Mouse (Mus musculus): Measurements from ENCODE around the gene Lipo1. TPM values are rescaled to one million over a fixed set of nuclear protein-coding genes. Genes with fewer than 3 reads are reported as not detected.
"Not testable (repeated sequence)": the region's sequence is repeated elsewhere in the genome, so short reads cannot be mapped to it uniquely, and the experiment has no call there.

Gene Lipo1
- polyA plus RNA-seq (2015; fragmentation: Nextera tagmentation; extraction: Ambion mirVana), result not detected in 2 replicates

- H3K27me3 ChIP-seq (replicated peaks); H3K4me1 ChIP-seq (replicated peaks); H3K27ac ChIP-seq; ATAC-seq; H3K36me3 ChIP-seq; H3K4me2 ChIP-seq (replicated peaks); H3K9me3 ChIP-seq; H3K9ac ChIP-seq; H3K4me3 ChIP-seq (replicated peaks): not testable (repeated sequence)
These were observed at the start of gene Lipo1 for GRCm38 (mm10) chr19:33787359-33787758. TSS of gene Lipo1 (minus strand) at chr19:33787459.

GRCm38 (mm10) chr19:33786576-33787277 is 532 bp downstream of the Lipo1 start:
- no peaks in the 10 kb centered on the region for H3K9me3 ChIP-seq

GRCm38 (mm10) chr19:33761287-33762086 is 25.8 kb downstream of the Lipo1 start, which contains the start of gene Lipo3:
TSS of gene Lipo3 (minus strand) at chr19:33761951.
- H3K36me3 ChIP-seq; H3K27ac ChIP-seq; H3K4me1 ChIP-seq (replicated peaks); H3K9ac ChIP-seq; H3K4me3 ChIP-seq (replicated peaks); H3K9me3 ChIP-seq; H3K27me3 ChIP-seq (replicated peaks): not testable (repeated sequence)
- 39% methylated on average over 13 of the region's 41 CpGs for WGBS
- H3K4me2 ChIP-seq (replicated peaks), result peak within 1 kb of the TSS; percentile 39
- ATAC-seq, result peak; percentile 87

More at GRCm38 (mm10) chr19:33786576-33787277, 532 bp downstream of the Lipo1 start:
- Histone ChIP-seq H3K4me2 (replicated peaks) (no peak overlapping the region), H3K27me3 (replicated peaks) (no peaks in the 10 kb centered on the region), H3K4me3 (replicated peaks) (no peak overlapping the region), H3K27ac (no peak overlapping the region), H3K36me3 (no peaks in the 10 kb centered on the region), H3K9ac (no peak overlapping the region), H3K4me1 (replicated peaks) (no peaks in the 10 kb centered on the region)
- 87% methylated on average over 12 of the region's 12 CpGs for WGBS
- no peak for ATAC-seq

- H3K27ac ChIP-seq; H3K9ac ChIP-seq; H3K4me1 ChIP-seq (replicated peaks); H3K4me3 ChIP-seq (replicated peaks); ATAC-seq; H3K9me3 ChIP-seq; H3K27me3 ChIP-seq (replicated peaks); H3K36me3 ChIP-seq; H3K4me2 ChIP-seq (replicated peaks): not testable (repeated sequence)
- 89% methylated on average over 1 of the region's 1 CpGs for WGBS
These were observed 36.0 kb downstream of the Lipo1 start, which contains the start of gene Lipo2 for GRCm38 (mm10) chr19:33751259-33751658. TSS of gene Lipo2 (minus strand) at chr19:33751359.

Other genes with a start within 250 kb of the Lipo1 start
- not detected in 2 replicates for gene Gm8978, start 162.2 kb downstream of the Lipo1 start, polyA plus RNA-seq (2015; fragmentation: Nextera tagmentation; extraction: Ambion mirVana)
- gene Lipo2, start 36.1 kb downstream of the Lipo1 start, polyA plus RNA-seq (2015; fragmentation: Nextera tagmentation; extraction: Ambion mirVana), result 0.15 and 0.16 TPM in 2 replicates
- gene Lipo3, start 25.5 kb downstream of the Lipo1 start, polyA plus RNA-seq (2015; fragmentation: Nextera tagmentation; extraction: Ambion mirVana), result 14.5 and 14.6 TPM in 2 replicates
- gene Lipf, start 173.7 kb upstream of the Lipo1 start, polyA plus RNA-seq (2015; fragmentation: Nextera tagmentation; extraction: Ambion mirVana), result 0.10 TPM in 1 of 2 replicates, not detected in the other
- not detected in 2 replicates for gene Lipk, start 220.8 kb upstream of the Lipo1 start, polyA plus RNA-seq (2015; fragmentation: Nextera tagmentation; extraction: Ambion mirVana)

All from intestine, embryonic 15.5 days (tissue).